Mouse (Mus musculus) forebrain, embryonic 14.5 days (tissue): Measurements from ENCODE around the gene Nsun4. TPM values are rescaled to one million over a fixed set of nuclear protein-coding genes. Genes with fewer than 3 reads are reported as not detected.

Source experiments
- ATAC-seq: fragments of 200-750 bp; cut with Nextera tagmentation; 2 replicates; pipeline ENCODE4 v1.8.0; 2017; ENCODE audit warnings: mild to moderate bottlenecking, moderate library complexity
- DNase-seq: peaks from one replicate; pipeline ENCODE4 v3.0.0-alpha.2; 2015; ENCODE audit warnings: low spot score
- H3K27ac ChIP-seq: fragments of 300-500 bp; sonication (generic); 2 replicates; pipeline ENCODE4 v1.5.1; 2014; ENCODE audit warnings: low read depth, mild to moderate bottlenecking, control low read depth, low read length, moderate library complexity
- H3K27me3 ChIP-seq: fragments of 300-500 bp; sonication (generic); replicated peaks from 2 replicates; pipeline ENCODE4 v1.6.1; 2014; ENCODE audit warnings: low read length, control low read depth, mixed read lengths; ENCODE audit not compliant: control insufficient read depth, insufficient read depth
- H3K36me3 ChIP-seq: fragments of 300-500 bp; sonication (generic); 2 replicates; pipeline ENCODE4 v1.6.1; 2014; ENCODE audit warnings: low read length, control low read depth; ENCODE audit not compliant: control insufficient read depth, insufficient read depth
- H3K4me1 ChIP-seq: fragments of 300-500 bp; sonication (generic); 2 replicates; pipeline ENCODE4 v1.6.1; 2014; ENCODE audit warnings: antibody characterized with exemption, low read length, control low read depth; ENCODE audit not compliant: control insufficient read depth, insufficient read depth
- H3K4me2 ChIP-seq: fragments of 300-500 bp; sonication (generic); 2 replicates; pipeline ENCODE4 v1.6.1; 2014; ENCODE audit warnings: mild to moderate bottlenecking, control low read depth, low read length
- H3K4me3 ChIP-seq: fragments of 300-500 bp; sonication (generic); 2 replicates; pipeline ENCODE4 v1.5.1; 2014; ENCODE audit warnings: low read depth, low read length, control low read depth
- H3K9ac ChIP-seq: fragments of 300-500 bp; sonication (generic); 2 replicates; pipeline ENCODE4 v1.6.1; 2014; ENCODE audit warnings: mild to moderate bottlenecking, low read length, control low read depth, moderate library complexity
- H3K9me3 ChIP-seq: fragments of 300-500 bp; sonication (generic); replicated peaks from 2 replicates; pipeline ENCODE4 v1.6.1; 2016; ENCODE audit warnings: low read length, control low read depth, mixed read lengths; ENCODE audit not compliant: control insufficient read depth
- WGBS: fragments of 180-500 bp; shearing (Covaris S2); extraction: QIAGEN DNeasy Blood & Tissue Kit; methylation state at CpG from one replicate; pipeline ENCODE4 v1.1.7; 2014; 5-methylcytosine and 5-hydroxymethylcytosine counted together
- polyA plus RNA-seq: library from polyadenylated mRNA; unstranded; fragments of >200 nt; fragmentation: Nextera tagmentation; extraction: Ambion mirVana; gene quantifications from 2 replicates; pipeline ENCODE4 v1.2.1, GENCODE M21; 2014

Nsun4 gene
- 14.2 and 15.3 TPM in 2 replicates for polyA plus RNA-seq

DNA sequence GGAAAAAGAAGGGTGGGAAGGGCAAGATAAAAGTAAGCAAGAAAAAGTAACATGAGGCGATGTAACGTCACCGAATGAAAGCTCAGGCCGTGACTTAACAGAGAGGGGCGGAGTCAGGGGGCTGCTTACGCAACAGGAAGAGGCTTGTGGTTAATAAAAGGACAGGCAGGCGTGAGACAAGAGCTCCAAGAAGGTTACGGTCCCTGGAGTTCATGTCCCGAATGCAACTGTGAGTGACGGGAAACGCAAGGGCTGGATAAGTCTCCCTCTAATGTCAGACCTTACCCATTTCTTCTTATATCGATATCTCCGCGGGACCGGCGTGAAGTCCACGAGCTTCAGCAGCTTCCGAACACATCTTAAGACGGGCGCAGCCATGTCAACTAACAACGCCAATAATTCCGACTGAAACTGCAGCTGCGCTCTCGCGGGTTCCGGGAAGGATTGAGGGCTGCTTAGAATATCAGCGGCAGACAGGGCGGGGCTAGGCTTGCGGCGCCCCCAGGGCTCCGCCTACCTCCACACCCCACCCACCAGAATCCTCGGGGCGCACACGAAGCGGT, at the start of gene Nsun4:
Gene Nsun4 (minus strand): TSS at position 478 of the 563 bp plus-strand sequence.
- peak; percentile 96 for DNase-seq
- peaks cover 7% of the 10 kb centered on the region; the same call in 1 of the 2 replicates for H3K4me1 ChIP-seq
- peak within 1 kb of the TSS; percentile 87 for H3K27ac ChIP-seq
- ATAC-seq = peak; percentile 99
- peak within 1 kb of the TSS; percentile 67 for H3K4me2 ChIP-seq
- peak within 1 kb of the TSS; percentile 68 for H3K9ac ChIP-seq
- WGBS = under 1% methylated on average over 35 of the region's 35 CpGs
- H3K36me3 ChIP-seq = no peaks in the 10 kb centered on the region
- H3K27me3 ChIP-seq = no peaks in the 10 kb centered on the region
- peak within 1 kb of the TSS; percentile 55 for H3K4me3 ChIP-seq
- H3K9me3 ChIP-seq = no peaks in the 10 kb centered on the region

DNA sequence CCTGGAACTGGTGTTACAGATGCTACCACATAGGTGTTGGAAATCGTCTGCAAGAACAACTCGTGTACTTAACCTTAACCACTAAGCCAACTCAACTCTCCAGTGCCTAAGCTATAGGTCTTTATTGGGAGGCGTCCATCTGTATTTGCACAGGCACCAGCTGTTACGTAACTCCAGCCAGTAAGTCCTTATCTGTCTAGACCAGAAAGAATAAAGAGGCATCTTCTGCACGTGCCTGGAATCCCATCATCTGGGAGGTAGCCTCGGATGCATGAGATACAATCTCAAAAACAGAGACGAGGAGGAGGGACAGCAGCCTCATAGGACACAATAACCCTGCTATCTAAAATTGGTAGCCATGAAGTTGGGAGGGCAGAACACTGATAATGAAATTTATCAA, 47.3 kb upstream of the Nsun4 start:
- Histone ChIP-seq H3K4me3 (no peak overlapping the region), H3K36me3 (peaks cover 70% of the 10 kb centered on the region), H3K9me3 (no peaks in the 10 kb centered on the region), H3K4me1 (no peaks in the 10 kb centered on the region), H3K27ac (no peak overlapping the region), H3K27me3 (no peaks in the 10 kb centered on the region), H3K9ac (no peak overlapping the region), H3K4me2 (no peak overlapping the region)
- WGBS = 89% methylated on average over 7 of the region's 7 CpGs
- ATAC-seq (no peak), DNase-seq (no peak)

DNA sequence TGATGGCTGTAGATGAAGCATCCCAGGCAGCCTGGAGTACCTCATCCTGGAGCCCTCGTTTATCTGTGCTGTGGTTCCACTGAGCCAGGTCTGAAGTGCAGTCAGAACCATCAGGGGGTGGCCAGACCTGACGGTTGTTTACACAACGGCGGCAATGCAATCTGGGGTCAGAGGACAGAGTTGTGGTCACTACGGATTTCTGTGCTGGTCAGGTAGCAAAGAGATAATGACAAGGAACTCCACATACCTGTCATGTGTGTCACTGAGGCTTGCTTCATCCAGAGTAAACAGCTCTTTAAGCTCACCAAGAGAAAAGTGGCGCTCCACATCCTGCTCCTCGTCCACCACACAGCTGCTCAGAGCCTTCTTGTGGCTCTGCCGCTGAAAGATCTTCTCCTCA, 43.5 kb upstream of the Nsun4 start:
- Histone ChIP-seq H3K9ac (no peak overlapping the region), H3K4me1 (no peaks in the 10 kb centered on the region), H3K27me3 (no peaks in the 10 kb centered on the region), H3K4me3 (no peak overlapping the region), H3K9me3 (no peaks in the 10 kb centered on the region), H3K36me3 (peaks cover 92% of the 10 kb centered on the region), H3K4me2 (no peak overlapping the region), H3K27ac (no peak overlapping the region)
- ATAC-seq (no peak), DNase-seq (no peak)
- 90% methylated on average over 8 of the region's 8 CpGs for WGBS

DNA sequence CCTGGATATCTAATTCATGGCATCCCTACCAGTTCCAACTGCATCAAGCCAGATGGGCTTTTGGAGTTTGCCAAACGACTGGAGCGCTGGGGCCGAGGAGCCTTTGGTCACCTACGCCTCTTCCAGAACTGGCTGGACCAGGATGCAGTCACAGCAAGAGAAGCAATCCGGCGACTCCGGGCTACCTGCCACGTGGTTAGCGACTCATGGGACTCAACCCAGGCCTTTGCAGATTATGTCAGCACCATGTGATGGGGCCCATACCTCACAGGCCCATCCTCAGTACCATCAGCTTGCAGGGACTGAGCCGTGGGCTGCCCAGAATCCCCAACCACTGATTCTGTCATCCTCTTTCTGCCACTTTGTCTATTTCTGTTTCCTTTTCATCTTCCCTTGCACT, 42.6 kb upstream of the Nsun4 start:
- no peak for ATAC-seq
- Histone ChIP-seq H3K4me1 (no peaks in the 10 kb centered on the region), H3K27me3 (no peaks in the 10 kb centered on the region), H3K27ac (no peak overlapping the region), H3K9me3 (no peaks in the 10 kb centered on the region), H3K36me3 (peaks cover 94% of the 10 kb centered on the region), H3K4me2 (no peak overlapping the region), H3K9ac (no peak overlapping the region), H3K4me3 (no peak overlapping the region)
- WGBS = 94% methylated on average over 10 of the region's 10 CpGs
- no peak for DNase-seq

DNA sequence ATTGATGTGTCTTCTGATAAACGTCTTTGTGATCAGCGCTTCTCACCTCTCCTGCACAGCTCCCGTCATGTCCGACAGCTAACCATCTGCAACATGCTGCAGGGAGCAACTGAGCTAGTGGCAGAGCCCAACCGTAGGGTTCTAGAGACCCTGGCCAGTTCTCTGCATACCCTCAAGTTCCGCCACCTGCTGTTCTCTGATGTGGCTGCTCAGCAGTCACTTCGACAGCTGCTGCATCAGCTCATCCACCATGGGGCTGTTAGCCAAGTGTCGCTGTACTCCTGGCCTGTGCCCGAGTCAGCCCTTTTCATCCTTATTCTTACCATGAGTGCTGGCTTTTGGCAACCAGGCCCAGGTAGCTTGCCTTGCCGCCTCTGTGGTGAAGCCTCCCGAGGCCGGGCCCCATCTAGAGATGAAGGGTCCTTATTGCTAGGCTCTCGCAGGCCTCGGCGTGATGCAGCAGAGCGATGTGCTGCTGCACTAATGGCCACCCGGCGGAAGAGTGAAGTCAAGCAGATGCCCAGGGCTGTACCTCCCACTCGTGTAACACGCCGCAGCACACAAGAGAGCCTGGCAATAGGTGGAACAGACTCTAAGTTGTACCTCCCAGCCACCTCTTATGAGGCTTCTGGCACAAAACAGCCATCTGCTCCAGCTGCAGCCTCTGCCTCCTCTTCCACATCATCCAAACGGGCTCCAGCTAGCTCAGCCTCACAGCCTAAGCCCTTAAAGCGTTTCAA, 35.0 kb upstream of the Nsun4 start:
- Histone ChIP-seq H3K9me3 (no peaks in the 10 kb centered on the region), H3K4me3 (no peak overlapping the region), H3K27ac (no peak overlapping the region), H3K36me3 (peaks cover 80% of the 10 kb centered on the region), H3K9ac (no peak overlapping the region), H3K4me1 (no peaks in the 10 kb centered on the region), H3K27me3 (no peaks in the 10 kb centered on the region), H3K4me2 (no peak overlapping the region)
- 90% methylated on average over 23 of the region's 23 CpGs for WGBS
- no peak for DNase-seq
- no peak for ATAC-seq

DNA sequence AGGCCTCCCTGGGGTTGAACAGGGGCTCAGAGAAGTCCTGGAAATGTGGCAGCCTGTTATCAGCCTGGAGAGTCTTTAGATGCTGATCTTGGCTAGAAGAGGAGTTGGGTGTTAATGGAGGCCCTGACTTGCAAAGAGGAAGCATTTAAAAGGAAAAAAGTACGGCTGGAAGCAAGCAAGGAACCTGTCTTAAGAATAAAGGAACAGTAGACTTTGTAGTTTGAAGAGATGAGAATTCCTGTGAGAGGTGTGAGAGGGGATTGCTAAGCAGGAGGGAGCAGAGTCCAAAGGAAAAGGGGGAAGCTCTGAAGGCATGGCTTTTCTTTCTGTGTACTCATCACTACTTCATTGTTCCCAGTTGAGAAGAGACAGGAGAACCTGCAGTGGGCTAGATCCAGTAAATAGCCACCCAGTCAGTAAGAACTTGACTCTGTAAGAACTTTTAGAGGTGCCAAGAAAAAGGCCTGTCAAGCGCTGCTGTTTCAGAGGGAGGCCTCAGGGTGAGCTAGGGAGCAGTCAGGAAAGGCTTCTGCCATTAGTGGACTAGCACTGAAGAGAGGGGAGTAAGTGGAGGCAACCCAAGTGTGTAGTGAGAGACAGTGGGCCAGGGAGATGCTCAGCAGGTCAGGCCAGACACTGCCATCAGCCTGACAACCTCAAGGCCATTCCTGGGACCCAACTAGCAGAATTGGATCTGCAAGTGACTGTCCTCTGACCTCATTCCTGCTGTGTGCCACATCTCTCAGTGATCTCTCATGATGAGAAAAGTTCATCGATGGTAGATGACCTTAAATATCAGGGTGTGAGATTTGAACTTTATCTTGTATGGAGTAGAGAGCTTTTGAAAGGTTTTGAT, 23.8 kb upstream of the Nsun4 start:
- H3K4me3 ChIP-seq = peak overlapping the region; percentile 93; the same call in 1 of the 2 replicates
- WGBS = 61% methylated on average over 3 of the region's 3 CpGs
- H3K27ac ChIP-seq = no peak overlapping the region
- ATAC-seq (no peak), DNase-seq (no peak)
- peak overlapping the region; percentile 91 for H3K4me2 ChIP-seq
- peaks cover 23% of the 10 kb centered on the region for H3K4me1 ChIP-seq
- H3K36me3 ChIP-seq = peaks cover 26% of the 10 kb centered on the region
- no peaks in the 10 kb centered on the region for H3K27me3 ChIP-seq
- H3K9ac ChIP-seq = peak overlapping the region; percentile 95
- H3K9me3 ChIP-seq = no peaks in the 10 kb centered on the region

DNA sequence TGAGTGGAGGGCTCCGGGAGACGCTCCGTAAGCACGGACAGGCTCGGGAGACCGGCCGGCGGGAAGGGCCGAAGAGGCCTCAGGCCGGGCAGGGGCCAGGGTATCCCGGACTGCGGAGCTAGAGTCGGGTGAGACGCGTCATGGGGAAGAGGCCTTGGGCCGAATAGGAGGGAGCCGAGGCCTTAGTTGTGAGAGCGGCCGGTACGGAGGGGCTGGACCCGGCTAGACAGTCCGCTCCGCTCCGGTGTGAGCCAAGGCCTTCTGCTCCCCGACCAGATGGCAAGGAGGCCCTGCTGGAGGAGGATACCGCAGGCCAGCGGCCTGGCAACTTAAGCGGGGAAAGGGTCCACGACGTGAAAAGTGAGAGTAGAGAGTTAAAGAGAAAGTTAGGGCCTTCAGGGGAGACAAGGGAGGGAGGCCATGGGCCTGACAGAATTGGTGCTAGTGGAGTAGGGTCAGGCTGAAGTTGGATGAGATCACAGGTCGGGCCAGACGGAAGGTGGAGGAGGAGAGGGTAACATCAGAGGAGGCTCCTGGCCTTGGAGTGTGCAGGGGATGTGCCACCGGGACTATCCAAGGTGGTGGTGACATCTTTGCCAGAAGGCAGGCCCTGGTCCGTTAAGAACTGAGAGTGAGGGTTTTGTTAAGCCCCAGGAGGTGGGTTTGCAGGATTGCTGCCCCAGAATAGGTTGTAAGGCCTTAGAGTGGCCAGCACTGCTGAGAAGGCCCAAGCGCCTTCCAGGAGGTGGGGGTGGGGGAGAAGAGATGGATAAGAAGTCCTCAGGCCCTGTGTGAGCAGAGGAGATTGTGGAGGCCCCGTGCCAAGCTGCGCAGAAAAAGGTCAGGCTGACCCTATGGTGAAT, 22.9 kb upstream of the Nsun4 start:
- peak; percentile 19 for ATAC-seq

DNA sequence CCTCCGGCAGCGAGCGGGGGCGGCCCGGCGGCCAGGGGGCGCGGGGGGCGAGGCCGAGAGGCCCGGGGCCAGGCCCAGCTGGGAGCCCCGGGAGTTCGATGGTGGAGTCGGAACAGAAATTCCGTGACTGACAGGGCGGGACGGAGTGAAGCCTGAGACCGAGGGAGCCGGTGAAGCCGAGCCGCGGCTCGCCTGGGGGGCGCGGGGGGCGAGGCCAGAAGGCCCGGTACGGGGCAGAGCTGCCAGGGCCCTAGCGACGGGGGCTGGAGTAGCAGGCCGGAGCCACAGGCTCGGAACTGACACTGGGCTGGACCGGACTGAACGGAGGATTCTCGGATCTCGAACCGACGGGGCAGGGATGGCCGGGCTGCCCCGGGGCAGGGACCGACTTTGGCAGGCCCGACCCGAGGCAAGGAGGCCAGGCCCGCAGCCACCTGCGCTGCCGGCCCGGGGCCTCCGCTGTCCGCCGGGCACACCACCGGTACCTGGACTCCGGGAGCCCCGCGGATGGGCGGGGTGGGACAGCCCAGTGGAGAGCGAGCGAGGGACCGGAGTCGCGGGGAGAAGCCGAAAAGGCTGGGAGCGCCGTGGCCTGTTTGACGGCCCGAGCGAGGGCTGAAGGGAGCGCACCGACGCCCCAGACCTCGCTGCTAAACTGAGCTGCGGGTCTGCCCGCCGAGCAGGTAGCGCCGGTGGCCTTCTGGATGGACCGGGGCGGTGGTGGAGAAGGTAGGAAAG, 22.1 kb upstream of the Nsun4 start:
- WGBS = under 1% methylated on average over 69 of the region's 77 CpGs
- peaks cover 10% of the 10 kb centered on the region for H3K36me3 ChIP-seq
- ATAC-seq = peak; percentile 70
- DNase-seq = peak; percentile 58
- peak overlapping the region; percentile 95 for H3K9ac ChIP-seq
- peak overlapping the region; percentile 95 for H3K27ac ChIP-seq
- H3K4me1 ChIP-seq = peaks cover 23% of the 10 kb centered on the region
- H3K9me3 ChIP-seq = no peaks in the 10 kb centered on the region
- H3K4me2 ChIP-seq = peak overlapping the region; percentile 91
- H3K27me3 ChIP-seq = no peaks in the 10 kb centered on the region
- H3K4me3 ChIP-seq = peak overlapping the region; percentile 93

More for the DNA sequence above, 22.9 kb upstream of the Nsun4 start:
- DNase-seq = peak; percentile 22
- H3K4me3 ChIP-seq = peak overlapping the region; percentile 93
- H3K9ac ChIP-seq = peak overlapping the region; percentile 95
- peak overlapping the region; percentile 91 for H3K4me2 ChIP-seq
- peak overlapping the region; percentile 95 for H3K27ac ChIP-seq
- no peaks in the 10 kb centered on the region for H3K27me3 ChIP-seq
- H3K9me3 ChIP-seq = no peaks in the 10 kb centered on the region
- peaks cover 18% of the 10 kb centered on the region for H3K36me3 ChIP-seq
- peaks cover 23% of the 10 kb centered on the region for H3K4me1 ChIP-seq
- 2% methylated on average over 37 of the region's 37 CpGs for WGBS
